Mouse (Mus musculus): ENCODE data around the gene Padi4.

DNA sequence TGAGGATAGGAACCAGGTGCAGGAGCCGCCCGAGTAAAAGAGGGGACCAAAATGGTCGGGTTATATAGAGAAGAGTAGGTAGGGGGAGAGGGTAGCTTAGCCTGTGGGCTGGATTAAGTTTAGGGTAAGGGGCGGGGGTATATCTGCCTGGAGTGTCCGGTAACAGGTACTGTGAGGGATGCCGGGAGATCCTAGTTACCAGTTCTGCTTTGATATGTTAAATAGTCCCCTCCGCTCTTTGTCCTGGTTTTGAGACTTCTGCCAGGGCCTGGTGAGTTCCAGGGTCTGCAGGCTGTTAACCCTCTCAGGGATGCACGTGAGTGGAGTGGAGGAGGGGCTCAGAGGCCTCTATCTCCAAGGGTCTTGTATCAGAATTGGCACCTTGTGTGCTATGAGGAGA is 70.4 kb downstream of the Padi4 start:
- TF ChIP-seq CTCF (IDR thresholded peaks at IDR 0.05; ENCODE audit: low read depth, low read length): no peak
- no peak for TF ChIP-seq POLR2A (IDR thresholded peaks at IDR 0.05; ENCODE audit: borderline replicate concordance, low read depth, low read length)
